Mouse (Mus musculus) midbrain, embryonic 13.5 days (tissue): ENCODE results near the gene Fzd9. TPM values are rescaled to one million over a fixed set of nuclear protein-coding genes. Genes with fewer than 3 reads are reported as not detected.
"Not testable (repeated sequence)": the region's sequence is repeated elsewhere in the genome, so short reads cannot be mapped to it uniquely, and the experiment has no call there.

Experiments
- ATAC-seq: fragments of 200-750 bp; cut with Nextera tagmentation; 2 replicates; pipeline ENCODE4 v1.8.0; 2017; ENCODE audit warnings: mild to moderate bottlenecking, moderate TSS enrichment, moderate library complexity
- H3K27ac ChIP-seq: fragments of 300-500 bp; sonication (generic); 2 replicates; pipeline ENCODE4 v1.5.1; 2015; ENCODE audit warnings: inconsistent platforms, mild to moderate bottlenecking, moderate library complexity
- H3K27me3 ChIP-seq: fragments of 300-500 bp; sonication (generic); 2 replicates; pipeline ENCODE4 v1.6.1; 2015; ENCODE audit warnings: mild to moderate bottlenecking, inconsistent platforms
- H3K36me3 ChIP-seq: fragments of 300-500 bp; sonication (generic); 2 replicates; pipeline ENCODE4 v1.6.1; 2015; ENCODE audit warnings: mild to moderate bottlenecking, inconsistent platforms
- H3K4me1 ChIP-seq: fragments of 300-500 bp; sonication (generic); replicated peaks from 2 replicates; pipeline ENCODE4 v1.6.1; 2015; ENCODE audit warnings: inconsistent platforms
- H3K4me2 ChIP-seq: fragments of 300-500 bp; sonication (generic); replicated peaks from 2 replicates; pipeline ENCODE4 v1.6.1; 2015; ENCODE audit warnings: moderate library complexity, mild to moderate bottlenecking, inconsistent platforms
- H3K4me3 ChIP-seq: fragments of 300-500 bp; sonication (generic); replicated peaks from 2 replicates; pipeline ENCODE4 v1.5.1; 2015; ENCODE audit warnings: mild to moderate bottlenecking, inconsistent platforms
- H3K9ac ChIP-seq: fragments of 300-500 bp; sonication (generic); replicated peaks from 2 replicates; pipeline ENCODE4 v1.6.1; 2015; ENCODE audit warnings: mild to moderate bottlenecking, inconsistent platforms
- H3K9me3 ChIP-seq: fragments of 300-500 bp; sonication (generic); 2 replicates; pipeline ENCODE4 v1.6.1; 2016; ENCODE audit warnings: mild to moderate bottlenecking, inconsistent platforms
- WGBS: fragments of 180-500 bp; shearing (Covaris S2); methylation state at CpG from one replicate; pipeline ENCODE4 v1.1.7; 2015; 5-methylcytosine and 5-hydroxymethylcytosine counted together
- polyA plus RNA-seq: library from polyadenylated mRNA; unstranded; fragments of >200 nt; fragmentation: Nextera tagmentation; extraction: Ambion mirVana; gene quantifications from 2 replicates; pipeline ENCODE4 v1.2.1, GENCODE M21; 2015

The Fzd9 gene
- polyA plus RNA-seq, 1 experiment from 2014 or later: 11.3 TPM

GRCm38 (mm10) chr5:135246531-135246930, 4.5 kb downstream of the Fzd9 start:
- ATAC-seq: no peak
- Histone ChIP-seq H3K4me2 (no peak overlapping the region), H3K4me3 (no peak overlapping the region), H3K9me3 (no peaks in the 10 kb centered on the region), H3K36me3 (peaks cover 59% of the 10 kb centered on the region), H3K9ac (no peak overlapping the region), H3K27me3 (peaks cover 16% of the 10 kb centered on the region), H3K27ac (no peak overlapping the region), H3K4me1 (peaks cover 41% of the 10 kb centered on the region)
- WGBS: 57% methylated on average over 4 of the region's 4 CpGs

GRCm38 (mm10) chr5:135243166-135243565, 7.9 kb downstream of the Fzd9 start:
- Histone ChIP-seq H3K4me3 (no peak overlapping the region), H3K36me3 (peaks cover 91% of the 10 kb centered on the region), H3K9ac (no peak overlapping the region), H3K4me2 (no peak overlapping the region), H3K4me1 (peaks cover 10% of the 10 kb centered on the region), H3K27ac (no peak overlapping the region), H3K9me3 (no peaks in the 10 kb centered on the region), H3K27me3 (no peaks in the 10 kb centered on the region)
- ATAC-seq: no peak
- 96% methylated on average over 1 of the region's 1 CpGs for WGBS

GRCm38 (mm10) chr5:135242608-135243007, 8.4 kb downstream of the Fzd9 start:
- H3K9ac ChIP-seq: no peak overlapping the region
- no peaks in the 10 kb centered on the region for H3K9me3 ChIP-seq
- WGBS: 89% methylated on average over 3 of the region's 3 CpGs
- peaks cover 97% of the 10 kb centered on the region for H3K36me3 ChIP-seq
- no peaks in the 10 kb centered on the region for H3K27me3 ChIP-seq
- H3K4me2 ChIP-seq: no peak overlapping the region
- no peak for ATAC-seq
- H3K4me3 ChIP-seq: no peak overlapping the region
- H3K27ac ChIP-seq: no peak overlapping the region
- peaks cover 8% of the 10 kb centered on the region; the same call in 1 of the 2 replicates for H3K4me1 ChIP-seq

GRCm38 (mm10) chr5:135242136-135242535, 8.9 kb downstream of the Fzd9 start:
- no peaks in the 10 kb centered on the region for H3K9me3 ChIP-seq
- no peak overlapping the region for H3K4me3 ChIP-seq
- ATAC-seq: no peak
- H3K27me3 ChIP-seq: no peaks in the 10 kb centered on the region
- H3K36me3 ChIP-seq: peaks cover 98% of the 10 kb centered on the region
- 81% methylated on average over 12 of the region's 12 CpGs for WGBS
- no peak overlapping the region for H3K27ac ChIP-seq
- H3K4me1 ChIP-seq: peaks cover 4% of the 10 kb centered on the region; the same call in 1 of the 2 replicates
- no peak overlapping the region for H3K4me2 ChIP-seq
- H3K9ac ChIP-seq: no peak overlapping the region

GRCm38 (mm10) chr5:135241474-135241873, 9.6 kb downstream of the Fzd9 start:
- H3K27ac ChIP-seq: no peak overlapping the region
- peaks cover 98% of the 10 kb centered on the region for H3K36me3 ChIP-seq
- no peaks in the 10 kb centered on the region for H3K27me3 ChIP-seq
- no peak overlapping the region for H3K4me3 ChIP-seq
- WGBS: 50% methylated on average over 1 of the region's 1 CpGs
- H3K9ac ChIP-seq: no peak overlapping the region
- no peaks in the 10 kb centered on the region for H3K9me3 ChIP-seq
- no peak overlapping the region for H3K4me2 ChIP-seq
- H3K4me1 ChIP-seq: 0 out of 2 replicates have a peak, but pooled peaks cover 4% of the 10 kb centered on the region
- no peak for ATAC-seq

- H3K9me3 ChIP-seq: no peaks in the 10 kb centered on the region
- ATAC-seq: no peak
- H3K4me3 ChIP-seq: no peak overlapping the region
- no peaks in the 10 kb centered on the region for H3K27me3 ChIP-seq
- WGBS: 83% methylated on average over 2 of the region's 2 CpGs
- peaks cover 96% of the 10 kb centered on the region for H3K36me3 ChIP-seq
- H3K27ac ChIP-seq: no peak overlapping the region
- no peaks in the 10 kb centered on the region for H3K4me1 ChIP-seq
- H3K9ac ChIP-seq: no peak overlapping the region
- H3K4me2 ChIP-seq: no peak overlapping the region
Measured at GRCm38 (mm10) chr5:135238832-135239231, 12.2 kb downstream of the Fzd9 start.

- 46% methylated on average over 2 of the region's 2 CpGs for WGBS
- Histone ChIP-seq H3K36me3 (peaks cover 97% of the 10 kb centered on the region), H3K27me3 (no peaks in the 10 kb centered on the region), H3K27ac (no peak overlapping the region), H3K4me1 (no peaks in the 10 kb centered on the region), H3K9ac (no peak overlapping the region), H3K4me3 (no peak overlapping the region), H3K9me3 (no peaks in the 10 kb centered on the region), H3K4me2 (no peak overlapping the region)
- ATAC-seq: no peak
Measured at GRCm38 (mm10) chr5:135236571-135236970, 14.5 kb downstream of the Fzd9 start.

GRCm38 (mm10) chr5:135233166-135233920, 17.7 kb downstream of the Fzd9 start:
- no peak overlapping the region for H3K9ac ChIP-seq
- H3K27me3 ChIP-seq: no peaks in the 10 kb centered on the region
- no peak overlapping the region for H3K4me3 ChIP-seq
- WGBS: 90% methylated on average over 8 of the region's 8 CpGs
- H3K9me3 ChIP-seq: no peaks in the 10 kb centered on the region
- no peak overlapping the region for H3K4me2 ChIP-seq
- H3K27ac ChIP-seq: no peak overlapping the region
- H3K36me3 ChIP-seq: peaks cover 93% of the 10 kb centered on the region
- no peak for ATAC-seq
- no peaks in the 10 kb centered on the region for H3K4me1 ChIP-seq

GRCm38 (mm10) chr5:135230186-135230585, 20.8 kb downstream of the Fzd9 start:
- Histone ChIP-seq H3K27me3 (no peaks in the 10 kb centered on the region), H3K27ac (no peak overlapping the region), H3K9me3 (no peaks in the 10 kb centered on the region), H3K9ac (no peak overlapping the region), H3K36me3 (peaks cover 88% of the 10 kb centered on the region), H3K4me2 (no peak overlapping the region), H3K4me3 (no peak overlapping the region), H3K4me1 (no peaks in the 10 kb centered on the region)
- ATAC-seq: no peak
- WGBS: 86% methylated on average over 4 of the region's 4 CpGs

GRCm38 (mm10) chr5:135225879-135226278, 25.2 kb downstream of the Fzd9 start:
- not testable (repeated sequence) for H3K27me3 ChIP-seq, H3K4me3 ChIP-seq, ATAC-seq, H3K4me1 ChIP-seq, H3K9ac ChIP-seq, H3K27ac ChIP-seq, H3K4me2 ChIP-seq, H3K9me3 ChIP-seq
- 90% methylated on average over 4 of the region's 4 CpGs for WGBS
- peaks cover 87% of the 10 kb centered on the region for H3K36me3 ChIP-seq

- Histone ChIP-seq H3K9ac (no peak overlapping the region), H3K27ac (no peak overlapping the region), H3K36me3 (peaks cover 84% of the 10 kb centered on the region), H3K4me2 (no peak overlapping the region), H3K4me1 (no peaks in the 10 kb centered on the region), H3K4me3 (no peak overlapping the region), H3K9me3 (no peaks in the 10 kb centered on the region), H3K27me3 (no peaks in the 10 kb centered on the region)
- WGBS: 95% methylated on average over 3 of the region's 3 CpGs
- no peak for ATAC-seq
Measured at GRCm38 (mm10) chr5:135224169-135224568, 26.9 kb downstream of the Fzd9 start.

- Histone ChIP-seq H3K36me3 (peaks cover 86% of the 10 kb centered on the region), H3K4me3 (no peak overlapping the region), H3K27me3 (no peaks in the 10 kb centered on the region), H3K27ac (no peak overlapping the region), H3K9ac (no peak overlapping the region), H3K9me3 (no peaks in the 10 kb centered on the region), H3K4me2 (no peak overlapping the region), H3K4me1 (no peaks in the 10 kb centered on the region)
- 96% methylated on average over 7 of the region's 7 CpGs for WGBS
- no peak for ATAC-seq
Measured at GRCm38 (mm10) chr5:135222066-135222465, 29.0 kb downstream of the Fzd9 start.

GRCm38 (mm10) chr5:135220941-135221340, 30.1 kb downstream of the Fzd9 start:
- no peak overlapping the region for H3K4me2 ChIP-seq

More at GRCm38 (mm10) chr5:135220941-135221340, 30.1 kb downstream of the Fzd9 start:
- Histone ChIP-seq H3K4me3 (no peak overlapping the region), H3K9ac (no peak overlapping the region), H3K36me3 (peaks cover 89% of the 10 kb centered on the region), H3K27me3 (no peaks in the 10 kb centered on the region), H3K9me3 (no peaks in the 10 kb centered on the region), H3K4me1 (no peaks in the 10 kb centered on the region), H3K27ac (no peak overlapping the region)
- ATAC-seq: no peak
